Mouse (Mus musculus): ENCODE measurements at regions not wholly inside any gene's neighbourhood (a gene's known extent, or its start where the extent isn't known, plus 50 kb on each side); places are given as distances from the start of the nearest gene placed in this dataset.

- no peaks in the 10 kb centered on the region for H3K27me3 ChIP-seq
- ATAC-seq (ENCODE audit: insufficient number of reproducible peaks, low FRiP score, low TSS enrichment, low read depth) = no peak
- H3K4me1 ChIP-seq = no peaks in the 10 kb centered on the region
- 92% methylated on average over 7 of the region's 7 CpGs for WGBS
- no peak overlapping the region for H3K27ac ChIP-seq
- H3K9ac ChIP-seq = no peak overlapping the region
- no peak overlapping the region for H3K4me3 ChIP-seq
- H3K36me3 ChIP-seq = no peaks in the 10 kb centered on the region
- H3K9me3 ChIP-seq = no peaks in the 10 kb centered on the region
- no peak overlapping the region for H3K4me2 ChIP-seq
Measured at GRCm38 (mm10) chr12:12567058-12567733, 305.3 kb downstream of the Fam49a start.

DNA sequence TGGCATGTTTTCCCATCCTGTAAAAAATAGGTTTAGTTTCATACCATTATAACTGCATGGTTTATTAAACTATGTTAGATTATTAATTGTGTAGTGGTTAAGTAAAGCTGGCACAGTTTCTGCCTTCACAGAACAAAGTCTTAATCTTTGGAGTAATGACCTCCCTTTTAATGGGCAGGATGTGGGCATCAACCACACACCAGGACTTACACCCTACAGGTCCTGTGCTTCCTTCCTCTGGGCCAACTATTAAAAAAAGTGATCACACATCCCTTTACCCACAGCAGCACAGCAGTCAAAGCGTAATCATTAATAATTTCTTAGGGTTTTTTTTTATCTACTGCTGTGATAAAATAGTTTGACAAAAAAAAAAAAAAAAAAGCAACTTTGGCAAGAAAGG, 300.3 kb downstream of the Fam49a start:
- no peak for ATAC-seq (ENCODE audit: insufficient number of reproducible peaks, low FRiP score, low TSS enrichment, low read depth)
- H3K4me1 ChIP-seq = no peaks in the 10 kb centered on the region
- no peaks in the 10 kb centered on the region for H3K9me3 ChIP-seq
- no peak overlapping the region for H3K9ac ChIP-seq
- H3K4me3 ChIP-seq = no peak overlapping the region
- H3K27me3 ChIP-seq = no peaks in the 10 kb centered on the region
- 88% methylated on average over 1 of the region's 1 CpGs for WGBS
- H3K4me2 ChIP-seq = no peak overlapping the region
- no peak overlapping the region for H3K27ac ChIP-seq
- no peaks in the 10 kb centered on the region for H3K36me3 ChIP-seq

DNA sequence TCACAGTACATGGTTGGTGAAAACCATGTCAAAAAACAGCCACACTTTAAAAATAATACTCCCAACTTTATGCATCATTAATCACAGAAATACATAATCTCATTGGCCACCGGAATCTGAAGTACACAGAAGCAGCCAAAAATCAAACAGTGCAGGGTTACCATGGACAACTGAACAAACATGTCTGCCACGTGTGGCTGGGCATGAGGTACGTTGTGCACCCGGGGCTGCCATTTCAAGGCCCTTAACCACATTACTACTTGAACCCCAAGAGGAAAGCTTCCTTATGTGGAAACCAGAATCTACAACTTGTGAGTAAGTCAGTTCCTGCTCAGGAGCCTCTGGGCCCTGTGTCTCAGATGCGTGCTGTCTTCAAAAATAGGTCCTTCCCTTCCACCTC, 289.9 kb downstream of the Fam49a start:
- Histone ChIP-seq H3K4me2 (no peak overlapping the region), H3K4me3 (no peak overlapping the region), H3K36me3 (no peaks in the 10 kb centered on the region), H3K9ac (no peak overlapping the region), H3K9me3 (no peaks in the 10 kb centered on the region), H3K27me3 (no peaks in the 10 kb centered on the region), H3K4me1 (no peaks in the 10 kb centered on the region), H3K27ac (no peak overlapping the region)
- WGBS = 85% methylated on average over 5 of the region's 5 CpGs
- ATAC-seq (ENCODE audit: insufficient number of reproducible peaks, low FRiP score, low TSS enrichment, low read depth) = no peak

- Histone ChIP-seq H3K4me1 (no peaks in the 10 kb centered on the region), H3K9me3 (no peaks in the 10 kb centered on the region), H3K27ac (no peak overlapping the region), H3K4me3 (no peak overlapping the region), H3K9ac (no peak overlapping the region), H3K4me2 (no peak overlapping the region), H3K36me3 (no peaks in the 10 kb centered on the region), H3K27me3 (no peaks in the 10 kb centered on the region)
- ATAC-seq (ENCODE audit: insufficient number of reproducible peaks, low FRiP score, low TSS enrichment, low read depth) = no peak
- 81% methylated on average over 3 of the region's 3 CpGs for WGBS
Measured at GRCm38 (mm10) chr12:12549649-12550048, 287.7 kb downstream of the Fam49a start.

DNA sequence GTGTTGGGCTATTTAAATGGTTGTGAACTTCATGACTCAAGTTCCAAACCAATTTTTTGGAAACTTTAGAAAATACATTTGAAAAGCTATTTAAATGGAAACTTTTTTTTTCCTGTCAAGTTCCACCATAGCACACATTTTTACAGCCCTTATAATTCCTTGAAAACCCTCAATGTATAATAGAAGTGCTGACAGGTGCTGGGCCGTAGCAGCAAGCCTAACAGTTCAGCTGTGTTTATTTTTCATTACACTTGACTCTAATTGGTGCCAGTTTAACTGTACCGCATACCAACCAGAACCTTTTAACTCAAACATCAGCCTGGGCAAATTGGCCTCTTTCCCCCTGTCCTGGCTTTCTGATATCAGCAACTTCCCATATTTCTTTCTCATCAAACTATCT, 286.7 kb downstream of the Fam49a start:
- no peak overlapping the region for H3K9ac ChIP-seq
- ATAC-seq (ENCODE audit: insufficient number of reproducible peaks, low FRiP score, low TSS enrichment, low read depth) = no peak
- 14% methylated on average over 2 of the region's 2 CpGs for WGBS

DNA sequence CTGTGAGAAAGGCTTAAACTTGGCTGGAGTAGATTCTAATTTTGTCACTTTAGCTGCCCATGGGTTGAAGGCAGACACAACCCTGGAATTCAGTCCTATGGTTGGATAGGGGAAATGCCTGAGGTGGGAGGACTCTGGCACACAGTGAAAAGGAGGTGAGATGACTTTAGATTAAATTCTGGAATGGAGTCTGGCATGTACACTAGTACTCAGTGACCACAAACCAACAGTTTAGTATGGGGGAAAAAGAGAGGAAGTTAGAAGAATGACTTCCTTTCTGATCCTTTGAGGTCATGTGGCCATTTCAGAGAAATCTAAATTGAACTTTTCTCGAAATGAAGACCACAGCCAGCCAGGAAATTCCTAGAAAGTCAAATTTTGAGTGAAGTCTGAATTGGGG, 285.5 kb downstream of the Fam49a start:
- H3K27me3 ChIP-seq = no peaks in the 10 kb centered on the region
- no peaks in the 10 kb centered on the region for H3K9me3 ChIP-seq
- no peaks in the 10 kb centered on the region for H3K4me1 ChIP-seq
- H3K27ac ChIP-seq = no peak overlapping the region
- no peaks in the 10 kb centered on the region for H3K36me3 ChIP-seq
- ATAC-seq (ENCODE audit: insufficient number of reproducible peaks, low FRiP score, low TSS enrichment, low read depth) = no peak
- H3K9ac ChIP-seq = no peak overlapping the region
- H3K4me2 ChIP-seq = no peak overlapping the region
- WGBS = 63% methylated on average over 1 of the region's 1 CpGs
- no peak overlapping the region for H3K4me3 ChIP-seq

More for the DNA sequence above, 286.7 kb downstream of the Fam49a start:
- Histone ChIP-seq H3K27me3 (no peaks in the 10 kb centered on the region), H3K4me3 (no peak overlapping the region), H3K36me3 (no peaks in the 10 kb centered on the region), H3K27ac (no peak overlapping the region), H3K4me1 (no peaks in the 10 kb centered on the region), H3K4me2 (no peak overlapping the region), H3K9me3 (no peaks in the 10 kb centered on the region)

DNA sequence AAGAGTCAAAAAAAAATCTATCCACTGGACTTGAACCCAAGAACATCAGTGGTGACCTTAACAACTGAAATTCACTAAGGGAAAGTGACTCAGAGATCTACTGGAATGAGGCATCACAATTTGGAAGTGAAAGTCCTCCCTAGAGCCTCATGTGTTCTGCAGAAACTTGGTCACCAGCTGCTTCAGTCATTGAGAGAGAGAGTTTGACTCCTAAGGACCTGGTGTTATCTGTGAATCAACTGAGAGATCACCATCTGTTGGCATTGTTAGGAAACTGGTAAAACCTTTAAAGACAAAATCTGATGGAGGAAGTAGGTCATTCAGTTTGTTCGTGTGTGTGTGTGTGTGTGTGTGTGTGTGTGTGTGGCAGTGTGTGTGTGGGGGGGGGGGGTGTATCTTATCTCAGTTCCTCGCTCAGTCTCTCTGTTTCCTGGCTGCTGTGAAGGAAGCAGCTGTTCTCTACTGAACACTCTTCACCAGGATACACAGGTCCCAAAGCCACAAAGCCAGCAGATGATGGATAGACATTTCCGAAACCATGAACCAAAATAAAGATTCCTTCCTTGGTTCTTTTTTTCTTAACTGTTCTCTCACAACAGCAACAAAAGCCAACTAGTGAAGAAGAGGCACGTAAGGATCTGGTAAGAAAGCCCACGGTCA, 284.6 kb downstream of the Fam49a start:
- Histone ChIP-seq H3K9ac (no peak overlapping the region), H3K9me3 (no peaks in the 10 kb centered on the region), H3K27me3 (no peaks in the 10 kb centered on the region), H3K36me3 (no peaks in the 10 kb centered on the region), H3K27ac (no peak overlapping the region), H3K4me3 (no peak overlapping the region), H3K4me1 (no peaks in the 10 kb centered on the region), H3K4me2 (no peak overlapping the region)
- no peak for ATAC-seq (ENCODE audit: insufficient number of reproducible peaks, low FRiP score, low TSS enrichment, low read depth)
- WGBS = 89% methylated on average over 5 of the region's 5 CpGs

DNA sequence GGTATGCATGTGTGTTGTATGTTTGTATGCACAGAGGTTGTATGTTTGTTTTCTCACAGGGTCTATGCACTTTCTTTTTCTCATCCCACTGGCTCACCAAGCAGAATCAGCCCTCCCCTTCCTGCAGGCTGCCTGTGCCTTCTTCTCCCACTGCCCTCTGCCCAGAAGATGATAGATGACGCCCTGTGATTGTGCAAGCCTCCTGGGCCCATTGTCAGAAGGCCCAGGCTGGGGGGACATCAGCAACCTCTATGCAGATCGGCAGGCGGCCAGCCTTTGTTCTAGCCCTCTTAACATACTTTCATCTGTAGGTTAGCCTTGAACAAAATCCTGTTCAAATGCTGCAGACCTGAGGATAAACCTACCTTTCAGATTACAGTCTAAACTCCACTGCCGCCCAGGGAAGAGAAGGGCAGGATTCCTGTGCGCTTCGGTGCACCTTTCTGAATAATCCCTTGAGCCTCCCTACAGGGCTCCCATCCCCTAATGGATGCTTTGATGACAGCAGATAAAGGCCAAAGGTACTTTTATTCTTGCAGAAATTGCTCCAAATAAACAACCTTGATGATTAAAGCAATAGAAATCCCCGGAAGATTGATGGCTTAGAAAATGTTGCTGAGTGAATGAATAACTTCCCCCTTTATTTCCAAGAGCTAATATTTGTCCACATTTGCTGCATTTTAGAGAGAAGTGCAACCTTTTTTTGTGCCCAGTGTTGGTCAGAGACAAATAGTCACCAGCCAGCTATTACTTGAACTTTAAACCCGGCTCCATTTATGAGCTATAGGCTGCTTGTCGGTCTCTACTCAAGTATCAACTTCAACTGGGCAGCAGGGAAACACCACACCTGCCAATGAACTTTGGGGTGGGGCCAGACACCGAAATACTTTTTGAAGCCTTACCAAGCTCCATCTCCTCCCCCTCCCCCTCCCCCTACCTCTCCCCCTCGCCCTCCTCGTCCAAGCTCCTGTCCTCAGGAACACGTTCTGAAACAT, 279.4 kb downstream of the Fam49a start:
- H3K4me1 ChIP-seq = no peaks in the 10 kb centered on the region
- H3K9ac ChIP-seq = no peak overlapping the region
- 67% methylated on average over 13 of the region's 13 CpGs for WGBS
- no peak overlapping the region for H3K27ac ChIP-seq
- ATAC-seq (ENCODE audit: insufficient number of reproducible peaks, low FRiP score, low TSS enrichment, low read depth) = no peak
- no peak overlapping the region for H3K4me2 ChIP-seq
- no peaks in the 10 kb centered on the region for H3K36me3 ChIP-seq
- no peaks in the 10 kb centered on the region for H3K27me3 ChIP-seq
- no peaks in the 10 kb centered on the region for H3K9me3 ChIP-seq
- H3K4me3 ChIP-seq = no peak overlapping the region

DNA sequence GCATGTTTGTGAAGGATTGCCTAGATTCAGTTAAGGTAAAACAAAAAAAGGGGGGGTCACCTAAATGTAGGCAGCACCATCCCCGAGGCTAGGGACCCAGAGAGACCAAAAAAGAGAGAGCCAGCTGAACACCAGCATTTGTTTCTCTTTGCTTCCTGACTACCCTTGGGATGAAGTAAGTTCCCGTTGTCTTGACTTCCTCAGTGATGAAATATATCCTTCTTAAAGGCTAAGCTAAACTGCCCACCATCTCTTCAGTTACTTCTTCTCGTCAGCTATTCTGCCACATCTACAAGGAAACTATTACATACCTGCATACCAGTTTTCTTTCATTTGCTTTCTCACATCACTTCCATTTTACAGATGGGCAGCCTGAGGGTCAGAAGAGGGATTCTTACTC, 277.4 kb downstream of the Fam49a start:
- Histone ChIP-seq H3K9ac (no peak overlapping the region), H3K4me2 (no peak overlapping the region), H3K36me3 (no peaks in the 10 kb centered on the region), H3K27me3 (no peaks in the 10 kb centered on the region), H3K4me3 (no peak overlapping the region), H3K9me3 (no peaks in the 10 kb centered on the region), H3K27ac (no peak overlapping the region), H3K4me1 (no peaks in the 10 kb centered on the region)
- 80% methylated on average over 3 of the region's 3 CpGs for WGBS
- ATAC-seq (ENCODE audit: insufficient number of reproducible peaks, low FRiP score, low TSS enrichment, low read depth) = no peak

DNA sequence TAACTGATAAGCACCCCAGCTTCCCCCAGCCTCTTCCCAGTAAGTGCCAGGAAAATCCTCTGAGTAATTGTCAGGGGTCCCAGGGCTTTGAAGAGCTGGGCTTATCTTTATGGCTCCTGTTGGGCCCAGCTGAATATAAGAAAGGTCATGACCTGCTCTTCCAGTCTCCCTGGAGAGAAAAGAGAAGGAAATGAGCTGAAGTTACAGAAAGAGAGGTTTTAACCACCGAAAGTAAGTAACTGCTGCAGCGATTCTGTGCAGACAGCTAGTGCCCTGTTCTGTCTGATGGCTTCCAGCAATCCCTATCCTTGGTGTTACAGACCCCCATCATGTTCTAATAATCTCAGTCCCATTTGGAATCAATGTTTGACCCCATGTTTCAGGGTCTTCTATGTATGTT, 272.8 kb downstream of the Fam49a start:
- Histone ChIP-seq H3K4me3 (no peak overlapping the region), H3K4me2 (no peak overlapping the region), H3K36me3 (no peaks in the 10 kb centered on the region), H3K27ac (no peak overlapping the region), H3K4me1 (no peaks in the 10 kb centered on the region), H3K9ac (no peak overlapping the region), H3K27me3 (no peaks in the 10 kb centered on the region), H3K9me3 (no peaks in the 10 kb centered on the region)
- no peak for ATAC-seq (ENCODE audit: insufficient number of reproducible peaks, low FRiP score, low TSS enrichment, low read depth)
- WGBS = 35% methylated on average over 2 of the region's 2 CpGs

GRCm38 (mm10) chr12:12530796-12531195, 268.9 kb downstream of the Fam49a start:
- ATAC-seq (ENCODE audit: insufficient number of reproducible peaks, low FRiP score, low TSS enrichment, low read depth) = no peak
- WGBS = 50% methylated on average over 6 of the region's 6 CpGs
- Histone ChIP-seq H3K4me3 (no peak overlapping the region), H3K27ac (no peak overlapping the region), H3K4me1 (peaks cover 10% of the 10 kb centered on the region; the same call in 1 of the 2 replicates), H3K27me3 (no peaks in the 10 kb centered on the region), H3K9me3 (no peaks in the 10 kb centered on the region), H3K9ac (no peak overlapping the region), H3K4me2 (no peak overlapping the region), H3K36me3 (no peaks in the 10 kb centered on the region)

DNA sequence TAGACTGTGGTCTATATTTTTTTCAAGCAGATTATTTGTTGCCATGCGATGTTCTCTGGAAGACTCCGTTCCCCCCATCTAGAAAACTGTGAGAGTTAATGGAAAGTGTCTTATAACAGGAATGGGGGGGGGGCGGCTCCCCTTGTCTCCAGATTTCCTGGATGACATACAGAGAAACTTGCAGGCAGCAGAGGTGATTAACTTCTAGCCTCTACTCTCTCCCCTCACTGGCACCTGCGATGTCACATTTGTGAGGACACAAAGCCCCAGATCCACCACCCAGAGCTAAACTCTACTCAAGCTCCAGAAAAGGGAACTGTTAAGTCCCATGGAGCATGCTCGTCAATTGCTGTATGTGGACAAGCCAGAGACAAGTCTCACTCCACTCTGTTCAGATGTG, 267.6 kb downstream of the Fam49a start:
- Histone ChIP-seq H3K4me3 (no peak overlapping the region), H3K4me2 (no peak overlapping the region), H3K36me3 (no peaks in the 10 kb centered on the region), H3K4me1 (peaks cover 10% of the 10 kb centered on the region; the same call in 1 of the 2 replicates), H3K27ac (no peak overlapping the region), H3K27me3 (no peaks in the 10 kb centered on the region), H3K9ac (no peak overlapping the region), H3K9me3 (no peaks in the 10 kb centered on the region)
- ATAC-seq (ENCODE audit: insufficient number of reproducible peaks, low FRiP score, low TSS enrichment, low read depth) = no peak
- WGBS = 86% methylated on average over 5 of the region's 5 CpGs
